Mouse (Mus musculus): Measurements from ENCODE around the gene Nav2.

GRCm38 (mm10) chr7:49134396-49134795 lies 225.9 kb downstream of the Nav2 start:
- TF ChIP-seq CTCF (IDR thresholded peaks at IDR 0.05; ENCODE audit: low read depth) (no peak), EP300 (optimal IDR thresholded peaks at IDR 0.05) (no peak)
